Mouse (Mus musculus): ENCODE data around the gene Ccdc34.

DNA sequence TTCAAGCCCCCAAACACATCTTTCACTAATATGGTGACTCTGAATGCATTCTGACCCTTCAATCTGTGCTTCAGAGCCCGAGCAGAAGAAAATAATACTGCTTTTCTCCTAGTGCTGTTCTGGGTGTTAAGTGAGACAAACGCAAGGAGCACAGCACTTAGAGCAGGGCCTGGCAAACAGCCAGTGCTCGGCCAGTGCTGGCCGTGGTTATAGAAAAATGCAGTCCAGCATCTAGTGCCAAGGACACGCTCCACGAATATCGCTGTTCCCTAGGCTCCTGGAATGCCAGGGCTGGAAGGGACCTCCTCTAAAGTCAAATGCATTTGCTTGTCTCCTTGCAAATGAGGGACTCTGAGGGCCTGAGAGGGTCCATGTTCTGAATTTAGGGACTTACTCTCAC is 160.3 kb downstream of the Ccdc34 start:
- no peak for TF ChIP-seq GATA1 (IDR thresholded peaks at IDR 0.05; ENCODE audit: low read length)
- TF ChIP-seq TAL1 (IDR thresholded peaks at IDR 0.05; ENCODE audit: low read length), result no peak
